Mouse (Mus musculus) liver, adult 2 months (tissue): Measurements from ENCODE around the gene Resp18.

Source experiments
- CTCF ChIP-seq: fragments of 200-500 bp; IDR thresholded peaks from 2 replicates; pipeline ENCODE4 v1.5.1; 2011; ENCODE audit warnings: low read depth, low read length, control low read depth
- POLR2A ChIP-seq: fragments of 200-500 bp; IDR thresholded peaks from 2 replicates; pipeline ENCODE4 v1.6.1; 2011; ENCODE audit warnings: low read length, control low read depth; ENCODE audit not compliant: insufficient read depth; ENCODE audit errors: extremely low read depth

DNA sequence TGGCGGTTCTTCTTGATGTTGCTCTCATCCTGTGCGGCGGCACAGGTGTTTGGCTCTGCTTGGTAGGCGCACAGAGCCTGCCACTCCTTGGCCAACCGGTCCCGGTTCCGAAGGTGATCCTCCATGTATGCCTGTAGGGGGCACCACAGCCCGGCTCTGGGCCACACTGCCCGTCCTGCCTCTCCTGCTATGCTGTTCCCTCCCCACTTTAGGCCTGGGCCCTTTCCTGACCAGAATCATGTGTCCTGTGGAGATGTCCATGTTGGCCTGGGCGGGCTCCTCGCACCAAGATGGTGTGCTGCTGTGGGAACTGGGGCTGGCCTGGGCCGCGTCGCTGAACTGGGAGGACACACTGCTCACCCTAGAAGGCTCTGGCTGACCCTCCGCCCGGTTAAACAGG lies 25.2 kb downstream of the Resp18 start:
- no peak for TF ChIP-seq POLR2A
- TF ChIP-seq CTCF = peak; percentile 9; the same call in 1 of the 2 replicates
